Mouse (Mus musculus): ENCODE measurements around the gene Mtfr1l.
"Not testable (repeated sequence)": the region's sequence is repeated elsewhere in the genome, so short reads cannot be mapped to it uniquely, and the experiment has no call there.

The Mtfr1l gene

GRCm38 (mm10) chr4:134518541-134518940 lies 16.6 kb downstream of the Mtfr1l start:
- DNase-seq (ENCODE audit: extremely low spot score, low spot score): no peak

GRCm38 (mm10) chr4:134517719-134518118 lies 17.5 kb downstream of the Mtfr1l start:
- DNase-seq (ENCODE audit: extremely low spot score, low spot score): no peak

- no peak for DNase-seq (ENCODE audit: extremely low spot score, low spot score)
These were observed 18.2 kb downstream of the Mtfr1l start for GRCm38 (mm10) chr4:134516981-134517380.

GRCm38 (mm10) chr4:134515614-134516013 lies 19.6 kb downstream of the Mtfr1l start:
- DNase-seq (ENCODE audit: extremely low spot score, low spot score): no peak

- DNase-seq (ENCODE audit: extremely low spot score, low spot score): no peak
These were observed 20.8 kb downstream of the Mtfr1l start for GRCm38 (mm10) chr4:134514309-134514930.

GRCm38 (mm10) chr4:134512798-134513197 lies 22.4 kb downstream of the Mtfr1l start:
- peak; percentile 47 for DNase-seq (ENCODE audit: extremely low spot score, low spot score)

GRCm38 (mm10) chr4:134511730-134512129 lies 23.5 kb downstream of the Mtfr1l start:
- DNase-seq (ENCODE audit: extremely low spot score, low spot score): no peak

- DNase-seq (ENCODE audit: extremely low spot score, low spot score): peak; percentile 93
These were observed 24.3 kb downstream of the Mtfr1l start, which contains the start of gene Aunip for GRCm38 (mm10) chr4:134510845-134511411. Gene Aunip, plus strand, starts transcription at chr4:134510999.

- no peak for DNase-seq (ENCODE audit: extremely low spot score, low spot score)
These were observed 24.8 kb downstream of the Mtfr1l start for GRCm38 (mm10) chr4:134510396-134510795.

- DNase-seq (ENCODE audit: extremely low spot score, low spot score): no peak
These were observed 28.5 kb downstream of the Mtfr1l start for GRCm38 (mm10) chr4:134506713-134507112.

- no peak for DNase-seq (ENCODE audit: extremely low spot score, low spot score)
These were observed 29.1 kb downstream of the Mtfr1l start for GRCm38 (mm10) chr4:134505966-134506594.

GRCm38 (mm10) chr4:134505303-134505789 lies 29.8 kb downstream of the Mtfr1l start:
- DNase-seq (ENCODE audit: extremely low spot score, low spot score): no peak

- DNase-seq (ENCODE audit: extremely low spot score, low spot score): no peak
These were observed 31.4 kb downstream of the Mtfr1l start for GRCm38 (mm10) chr4:134503686-134504357.

- no peak for DNase-seq (ENCODE audit: extremely low spot score, low spot score)
These were observed 34.1 kb downstream of the Mtfr1l start for GRCm38 (mm10) chr4:134501095-134501494.

- not testable (repeated sequence) for DNase-seq (ENCODE audit: extremely low spot score, low spot score)
These were observed 36.2 kb downstream of the Mtfr1l start for GRCm38 (mm10) chr4:134498983-134499382.

- no peak for DNase-seq (ENCODE audit: extremely low spot score, low spot score)
These were observed 37.0 kb downstream of the Mtfr1l start for GRCm38 (mm10) chr4:134497986-134498731.

GRCm38 (mm10) chr4:134497223-134497622 lies 38.0 kb downstream of the Mtfr1l start:
- no peak for DNase-seq (ENCODE audit: extremely low spot score, low spot score)

- DNase-seq (ENCODE audit: extremely low spot score, low spot score): peak; percentile 57
These were observed 38.5 kb downstream of the Mtfr1l start, which contains the start of gene Paqr7 for GRCm38 (mm10) chr4:134496595-134497210. Gene Paqr7, plus strand, starts transcription at chr4:134496697.

GRCm38 (mm10) chr4:134495546-134495923 lies 39.7 kb downstream of the Mtfr1l start:
- DNase-seq (ENCODE audit: extremely low spot score, low spot score): no peak

GRCm38 (mm10) chr4:134494780-134495545 lies 40.2 kb downstream of the Mtfr1l start:
- DNase-seq (ENCODE audit: extremely low spot score, low spot score): no peak

All from neural tube, embryonic 10.5 days (tissue).